Mouse (Mus musculus) lung, postnatal 4 days (tissue): ENCODE measurements around the gene Frs2.
"Not testable (repeated sequence)": the region's sequence is repeated elsewhere in the genome, so short reads cannot be mapped to it uniquely, and the experiment has no call there.

Experiments
- DNase-seq, 2 experiments: peaks; one replicate each; pipeline ENCODE4 v3.0.0; 2021

The Frs2 gene

GRCm38 (mm10) chr10:117097116-117097698 is 51.1 kb downstream of the Frs2 start:
- no peak for DNase-seq

- no peak for DNase-seq
Measured at GRCm38 (mm10) chr10:117096096-117096495, 52.2 kb downstream of the Frs2 start.

- peak; percentile 64 to 84 for DNase-seq
Measured at GRCm38 (mm10) chr10:117094504-117095329, 53.6 kb downstream of the Frs2 start.

GRCm38 (mm10) chr10:117089628-117090027 is 58.7 kb downstream of the Frs2 start:
- no peak for DNase-seq

GRCm38 (mm10) chr10:117081914-117082359 is 66.4 kb downstream of the Frs2 start:
- DNase-seq = no peak

GRCm38 (mm10) chr10:117081326-117081725 is 67.0 kb downstream of the Frs2 start:
- DNase-seq = no peak

GRCm38 (mm10) chr10:117078284-117078683 is 70.0 kb downstream of the Frs2 start:
- peak; percentile 65 to 69 for DNase-seq

GRCm38 (mm10) chr10:117073176-117073575 is 75.2 kb downstream of the Frs2 start:
- DNase-seq = no peak

- DNase-seq = no peak
Measured at GRCm38 (mm10) chr10:117072191-117072888, 76.0 kb downstream of the Frs2 start.

GRCm38 (mm10) chr10:117069109-117069508 is 79.2 kb downstream of the Frs2 start:
- DNase-seq = no peak

- DNase-seq = no peak
Measured at GRCm38 (mm10) chr10:117064076-117064475, 84.3 kb downstream of the Frs2 start.

- DNase-seq = peak; percentile 93 to 95
Measured at GRCm38 (mm10) chr10:117063254-117064021, 84.9 kb downstream of the Frs2 start, which contains the start of gene Cct2. Cct2 (minus strand) TSS chr10:117063814.

- DNase-seq = no peak
Measured at GRCm38 (mm10) chr10:117062894-117063253, 85.5 kb downstream of the Frs2 start.

GRCm38 (mm10) chr10:117055668-117056067 is 92.7 kb downstream of the Frs2 start:
- DNase-seq = no peak

GRCm38 (mm10) chr10:117049961-117050597 is 98.3 kb downstream of the Frs2 start:
- DNase-seq = no peak

GRCm38 (mm10) chr10:117049253-117049652 is 99.1 kb downstream of the Frs2 start:
- no peak for DNase-seq

GRCm38 (mm10) chr10:117045175-117046056 is 102.9 kb downstream of the Frs2 start, which contains the start of gene Lrrc10:
Lrrc10 (plus strand) TSS chr10:117045341.
- DNase-seq = no peak

- DNase-seq = not testable (repeated sequence)
Measured at GRCm38 (mm10) chr10:117043497-117044166, 104.7 kb downstream of the Frs2 start.

GRCm38 (mm10) chr10:117042295-117042694 is 106.0 kb downstream of the Frs2 start:
- DNase-seq = peak; percentile 17 to 49

GRCm38 (mm10) chr10:117040355-117040754 is 108.0 kb downstream of the Frs2 start:
- no peak for DNase-seq

- DNase-seq = peak; percentile 70 to 82
Measured at GRCm38 (mm10) chr10:117033785-117034184, 114.5 kb downstream of the Frs2 start.
